Mouse (Mus musculus): ENCODE results near the gene Fam163b. TPM values are rescaled to one million over a fixed set of nuclear protein-coding genes. Genes with fewer than 3 reads are reported as not detected.

Gene Fam163b
- polyA plus RNA-seq (2015; fragmentation: Nextera tagmentation; extraction: Ambion mirVana), result 3.0 TPM in 2 replicates

DNA sequence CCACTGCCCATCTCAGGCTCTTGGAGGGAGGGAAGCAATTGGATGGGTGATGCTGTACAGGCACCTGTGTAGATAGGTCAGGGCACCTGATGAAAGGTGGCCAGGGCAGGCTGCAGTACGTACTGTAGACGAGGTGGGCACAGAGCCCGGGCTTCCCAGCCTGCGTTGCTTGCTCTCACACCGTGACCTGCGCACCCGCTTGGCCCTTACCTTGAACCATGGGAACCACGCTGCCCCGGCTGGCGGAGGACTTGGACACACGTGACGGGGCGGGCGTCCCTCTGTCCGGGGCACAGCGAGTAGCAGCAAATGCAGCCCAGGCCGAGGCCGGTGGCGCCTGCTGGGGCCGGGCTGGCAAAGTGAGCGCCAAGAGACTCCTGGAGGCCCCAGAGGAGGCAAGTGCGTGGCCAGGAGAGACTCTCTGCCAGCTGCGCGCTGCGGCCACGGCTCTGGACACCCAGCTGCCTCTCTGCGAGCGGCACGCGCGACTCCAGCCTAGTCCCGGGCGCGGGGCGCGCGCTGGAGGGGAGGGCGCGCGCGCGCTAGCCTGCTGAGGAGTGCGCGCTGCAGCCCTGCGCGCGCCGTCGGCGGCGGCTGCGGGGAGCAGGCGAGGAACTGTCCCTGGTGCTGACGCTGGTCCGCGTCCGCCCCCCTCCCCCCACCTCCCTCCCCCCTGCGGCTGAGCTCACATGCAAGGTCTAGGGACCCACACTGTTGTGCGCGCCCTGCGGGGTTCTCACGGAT lies at the start of gene Fam163b:
Gene Fam163b, minus strand, starts transcription at position 542 of the 744 bp plus-strand sequence.
- peaks cover 44% of the 10 kb centered on the region for H3K27me3 ChIP-seq
- H3K9ac ChIP-seq, result peak within 1 kb of the TSS; percentile 67
- ATAC-seq (ENCODE audit: low read depth), result peak; percentile 78
- H3K4me2 ChIP-seq, result peak within 1 kb of the TSS; percentile 77
- WGBS, result 2% methylated on average over 55 of the region's 62 CpGs
- no peaks in the 10 kb centered on the region for H3K36me3 ChIP-seq
- peaks cover 10% of the 10 kb centered on the region for H3K4me1 ChIP-seq (replicated peaks)
- H3K27ac ChIP-seq (replicated peaks), result no peak within 1 kb of the TSS
- peak within 1 kb of the TSS; percentile 45 for H3K4me3 ChIP-seq
- no peaks in the 10 kb centered on the region for H3K9me3 ChIP-seq

DNA sequence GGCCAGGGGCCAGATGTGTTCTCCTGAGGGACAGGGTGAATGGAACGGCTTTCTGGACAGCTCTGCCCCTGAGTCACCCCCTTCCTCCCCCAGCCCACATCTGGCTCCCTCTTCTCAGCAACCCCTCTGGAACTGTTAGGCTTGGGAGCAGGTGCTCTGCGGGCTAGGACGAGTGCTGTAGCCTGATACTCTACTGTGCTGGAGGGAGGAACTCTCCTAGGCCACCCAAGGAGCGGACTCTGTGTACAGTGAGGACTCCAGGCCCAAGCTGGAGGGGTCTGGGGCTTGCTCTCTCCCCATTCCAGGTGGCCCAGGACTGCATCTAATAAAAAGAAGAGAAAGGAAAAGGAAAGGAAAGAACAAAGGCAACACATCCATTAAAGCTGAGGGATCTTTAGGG lies 47.7 kb upstream of the Fam163b start:
- ATAC-seq (ENCODE audit: low read depth), result no peak
- no peaks in the 10 kb centered on the region for H3K9me3 ChIP-seq
- H3K36me3 ChIP-seq, result no peaks in the 10 kb centered on the region
- no peak overlapping the region for H3K4me2 ChIP-seq
- 51% methylated on average over 4 of the region's 4 CpGs for WGBS
- H3K4me3 ChIP-seq, result no peak overlapping the region
- no peaks in the 10 kb centered on the region for H3K27me3 ChIP-seq
- H3K27ac ChIP-seq (replicated peaks), result no peak overlapping the region
- peaks cover 5% of the 10 kb centered on the region; the same call in 1 of the 2 replicates for H3K4me1 ChIP-seq (replicated peaks)
- H3K9ac ChIP-seq, result no peak overlapping the region

DNA sequence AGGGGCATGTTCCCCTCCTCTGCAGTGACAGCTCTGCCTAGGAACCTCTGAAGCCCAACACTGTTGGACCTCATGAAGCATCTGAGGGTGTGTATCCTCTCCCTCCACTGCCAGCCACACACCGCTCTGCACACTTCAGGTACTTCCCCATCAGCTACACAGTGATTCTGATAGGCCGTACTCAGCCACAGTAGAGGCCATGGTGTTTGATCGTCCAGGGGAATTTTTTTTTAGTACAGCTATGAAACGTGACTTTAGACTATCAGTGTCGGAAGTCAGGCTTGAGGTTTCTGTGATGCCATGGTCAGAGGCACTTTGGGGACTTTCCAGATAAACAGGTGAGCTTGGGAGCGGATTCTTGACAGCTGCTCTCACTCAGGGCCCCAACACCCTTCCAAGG lies 45.2 kb upstream of the Fam163b start:
- no peaks in the 10 kb centered on the region for H3K36me3 ChIP-seq
- H3K9me3 ChIP-seq, result no peaks in the 10 kb centered on the region
- peaks cover 25% of the 10 kb centered on the region for H3K4me1 ChIP-seq (replicated peaks)
- H3K27ac ChIP-seq (replicated peaks), result no peak overlapping the region
- ATAC-seq (ENCODE audit: low read depth), result no peak
- no peak overlapping the region for H3K9ac ChIP-seq
- H3K4me3 ChIP-seq, result no peak overlapping the region
- H3K4me2 ChIP-seq, result no peak overlapping the region
- 85% methylated on average over 6 of the region's 6 CpGs for WGBS
- no peaks in the 10 kb centered on the region for H3K27me3 ChIP-seq

DNA sequence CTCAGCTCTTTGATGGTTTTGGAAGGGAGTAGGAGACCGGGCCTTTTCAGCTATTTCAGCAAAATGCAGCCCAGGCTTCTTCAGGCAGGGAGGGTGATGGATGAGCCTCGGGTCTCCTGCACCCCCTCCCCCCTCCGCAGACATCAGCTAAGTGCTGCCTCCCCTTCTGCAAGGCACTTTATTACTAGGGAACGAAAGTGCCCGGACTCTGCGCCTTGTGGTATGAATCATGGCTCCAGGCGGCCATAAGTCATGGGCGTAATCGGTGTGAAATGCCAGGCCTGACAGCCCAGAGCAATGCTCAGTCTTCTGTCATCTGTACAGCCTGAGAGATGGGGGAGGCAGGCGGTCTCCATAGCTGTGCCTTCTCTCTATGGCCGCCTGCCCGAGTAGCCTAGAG lies 41.4 kb upstream of the Fam163b start:
- Histone ChIP-seq H3K4me2 (no peak overlapping the region), H3K9ac (no peak overlapping the region), H3K4me1 (replicated peaks) (peaks cover 23% of the 10 kb centered on the region), H3K9me3 (no peaks in the 10 kb centered on the region), H3K36me3 (no peaks in the 10 kb centered on the region), H3K27me3 (no peaks in the 10 kb centered on the region), H3K4me3 (no peak overlapping the region), H3K27ac (replicated peaks) (peak overlapping the region; percentile 55)
- ATAC-seq (ENCODE audit: low read depth), result peak; percentile 86
- WGBS, result 25% methylated on average over 12 of the region's 12 CpGs

DNA sequence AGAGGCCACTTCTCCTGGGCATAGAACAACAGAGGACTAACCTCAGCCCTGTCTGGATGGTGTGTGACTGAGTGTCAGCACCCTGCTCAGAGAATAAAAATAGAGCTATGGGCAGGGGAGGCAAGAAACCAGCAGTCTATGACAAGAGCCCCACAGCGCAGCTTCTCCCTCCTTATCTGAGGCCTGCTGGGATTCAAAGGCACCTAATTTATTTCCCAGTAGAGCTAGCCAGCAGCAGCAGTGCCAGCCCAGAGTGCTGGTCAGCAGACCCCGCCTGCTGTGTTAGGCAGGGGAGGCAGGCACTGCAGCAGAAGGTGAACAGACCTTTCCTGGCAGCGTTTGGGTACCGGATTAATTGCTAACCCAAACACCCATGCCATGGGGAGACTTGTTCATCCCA lies 39.6 kb upstream of the Fam163b start:
- WGBS, result 75% methylated on average over 4 of the region's 4 CpGs
- Histone ChIP-seq H3K4me3 (no peak overlapping the region), H3K4me1 (replicated peaks) (peaks cover 23% of the 10 kb centered on the region), H3K36me3 (no peaks in the 10 kb centered on the region), H3K9me3 (no peaks in the 10 kb centered on the region), H3K4me2 (no peak overlapping the region), H3K27me3 (no peaks in the 10 kb centered on the region), H3K9ac (no peak overlapping the region), H3K27ac (replicated peaks) (no peak overlapping the region)
- ATAC-seq (ENCODE audit: low read depth), result no peak

DNA sequence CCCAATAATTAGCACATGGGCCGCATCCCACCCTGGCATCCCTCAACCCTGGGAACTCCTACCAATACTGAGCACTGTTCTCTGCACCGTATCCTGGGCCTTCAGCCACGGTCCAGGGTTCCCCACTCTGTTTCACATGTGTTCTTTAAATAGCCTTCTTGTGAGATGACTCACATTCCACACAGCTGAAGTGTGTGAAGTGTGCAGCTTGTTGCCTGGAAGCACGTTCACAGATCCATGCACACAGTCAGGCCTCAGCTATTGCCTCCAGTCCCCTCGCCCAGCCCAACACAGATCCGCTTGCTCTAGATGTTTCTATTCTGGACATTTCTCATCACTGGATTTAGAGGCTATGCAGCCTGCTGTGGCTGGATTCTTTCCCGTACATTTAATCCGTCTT lies 36.8 kb upstream of the Fam163b start:
- 80% methylated on average over 8 of the region's 8 CpGs for WGBS
- H3K36me3 ChIP-seq, result no peaks in the 10 kb centered on the region

DNA sequence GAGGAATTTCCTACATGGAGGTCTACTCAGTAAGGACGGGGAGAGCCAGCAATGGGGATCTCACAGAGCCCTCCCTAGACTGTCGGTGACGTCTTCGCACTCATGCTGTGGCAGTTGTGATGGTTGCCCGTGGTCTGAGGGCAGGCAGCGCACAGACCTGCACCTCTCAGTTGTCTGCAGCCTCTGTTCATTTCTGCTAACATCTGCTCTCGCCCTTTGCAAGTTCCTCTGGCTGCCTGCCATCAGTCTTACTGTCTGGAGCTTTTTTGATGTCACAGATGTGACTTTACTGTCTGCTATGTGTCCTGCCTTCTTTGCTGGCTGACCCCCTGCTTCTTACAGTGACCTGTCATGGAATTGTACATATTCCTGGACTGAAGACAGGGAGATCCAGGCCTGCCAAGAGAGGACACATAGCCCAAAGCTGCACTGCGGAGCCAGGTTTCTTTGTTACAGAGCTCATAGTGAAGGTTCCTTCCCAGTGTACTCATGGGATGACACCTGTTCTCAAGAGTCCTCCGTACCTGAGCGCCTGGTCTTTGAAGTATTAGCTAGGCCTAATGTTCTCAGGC lies 33.5 kb upstream of the Fam163b start:
- Histone ChIP-seq H3K4me1 (replicated peaks) (no peaks in the 10 kb centered on the region; the same call in 1 of the 2 replicates), H3K4me3 (no peak overlapping the region), H3K27ac (replicated peaks) (no peak overlapping the region), H3K9me3 (no peaks in the 10 kb centered on the region), H3K9ac (no peak overlapping the region), H3K4me2 (no peak overlapping the region), H3K36me3 (no peaks in the 10 kb centered on the region), H3K27me3 (no peaks in the 10 kb centered on the region)
- no peak for ATAC-seq (ENCODE audit: low read depth)
- WGBS, result 73% methylated on average over 10 of the region's 10 CpGs

More for the DNA sequence above, 36.8 kb upstream of the Fam163b start:
- no peak overlapping the region for H3K9ac ChIP-seq
- H3K4me2 ChIP-seq, result no peak overlapping the region
- H3K27ac ChIP-seq (replicated peaks), result no peak overlapping the region
- no peak for ATAC-seq (ENCODE audit: low read depth)
- H3K4me1 ChIP-seq (replicated peaks), result peaks cover 18% of the 10 kb centered on the region
- no peak overlapping the region for H3K4me3 ChIP-seq
- no peaks in the 10 kb centered on the region for H3K27me3 ChIP-seq
- no peaks in the 10 kb centered on the region for H3K9me3 ChIP-seq

DNA sequence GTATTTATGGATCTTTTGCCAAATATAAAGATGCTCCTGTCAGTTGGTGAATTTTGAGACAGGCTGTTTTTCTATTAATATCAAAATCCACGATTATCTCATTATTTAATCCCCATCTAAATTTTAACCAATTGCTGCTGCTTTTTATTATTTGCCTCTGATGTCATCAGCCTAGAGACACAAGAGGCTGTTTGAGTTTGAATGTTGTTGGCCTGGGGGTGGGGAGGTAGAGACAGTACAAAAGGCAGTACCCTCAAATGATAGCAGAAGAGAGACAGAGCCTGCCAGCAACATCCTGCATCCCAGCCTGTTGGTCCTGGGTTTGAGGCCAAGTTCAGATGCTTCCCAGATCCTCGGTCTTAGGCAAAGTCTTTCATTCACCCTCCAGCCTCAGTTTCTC lies 32.0 kb upstream of the Fam163b start:
- no peaks in the 10 kb centered on the region for H3K27me3 ChIP-seq
- no peak overlapping the region for H3K9ac ChIP-seq
- H3K27ac ChIP-seq (replicated peaks), result no peak overlapping the region
- no peaks in the 10 kb centered on the region for H3K36me3 ChIP-seq
- no peak overlapping the region for H3K4me3 ChIP-seq
- ATAC-seq (ENCODE audit: low read depth), result no peak
- 83% methylated on average over 2 of the region's 2 CpGs for WGBS
- H3K4me2 ChIP-seq, result no peak overlapping the region
- H3K4me1 ChIP-seq (replicated peaks), result no peaks in the 10 kb centered on the region; the same call in 1 of the 2 replicates
- H3K9me3 ChIP-seq, result no peaks in the 10 kb centered on the region

DNA sequence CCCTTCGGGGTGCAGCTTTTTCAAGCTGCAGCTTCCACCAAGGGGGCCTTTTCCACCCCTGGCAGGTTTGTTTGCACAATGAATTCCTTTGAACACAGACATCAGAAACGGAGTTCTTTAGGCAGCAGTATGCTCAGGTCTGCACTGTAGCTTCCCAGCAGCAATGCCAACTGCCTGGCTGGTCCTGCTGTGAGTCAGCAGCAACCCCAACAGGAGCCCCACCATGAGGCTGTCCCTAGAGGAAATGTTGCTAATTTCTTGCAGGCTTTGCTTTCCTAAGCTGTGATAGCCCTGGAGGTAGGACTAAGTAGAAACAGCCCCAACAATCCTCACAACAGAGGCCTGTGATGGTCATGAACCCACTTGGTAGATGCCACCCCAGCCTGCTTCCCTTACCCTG lies 24.7 kb upstream of the Fam163b start:
- Histone ChIP-seq H3K9me3 (no peaks in the 10 kb centered on the region), H3K4me3 (no peak overlapping the region), H3K36me3 (no peaks in the 10 kb centered on the region), H3K4me2 (no peak overlapping the region), H3K4me1 (replicated peaks) (peaks cover 12% of the 10 kb centered on the region), H3K27me3 (no peaks in the 10 kb centered on the region), H3K9ac (no peak overlapping the region), H3K27ac (replicated peaks) (no peak overlapping the region)
- ATAC-seq (ENCODE audit: low read depth), result no peak
- WGBS, result 25% methylated on average over 2 of the region's 2 CpGs

DNA sequence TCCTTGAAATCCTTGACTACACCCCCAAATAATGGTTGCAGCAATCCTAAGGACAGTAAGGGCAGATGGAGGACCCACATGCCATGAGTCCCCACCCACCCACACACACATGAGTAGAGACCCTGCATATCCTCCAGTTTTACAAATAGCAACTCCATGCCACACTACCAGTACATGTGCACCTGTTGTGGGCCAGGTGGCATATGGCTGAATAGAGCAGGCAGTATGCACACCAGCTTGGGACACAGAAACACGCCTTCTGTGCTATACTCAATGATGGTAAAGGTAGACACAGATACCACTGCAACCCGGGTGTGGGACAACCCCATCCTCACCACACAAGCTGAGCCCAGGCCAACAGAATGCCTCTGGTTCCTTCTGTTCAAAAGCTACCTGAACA lies 23.8 kb upstream of the Fam163b start:
- H3K9me3 ChIP-seq, result no peaks in the 10 kb centered on the region
- H3K27ac ChIP-seq (replicated peaks), result no peak overlapping the region
- no peaks in the 10 kb centered on the region for H3K36me3 ChIP-seq
- no peak for ATAC-seq (ENCODE audit: low read depth)
- H3K9ac ChIP-seq, result no peak overlapping the region
- WGBS, result 83% methylated on average over 2 of the region's 2 CpGs
- H3K4me1 ChIP-seq (replicated peaks), result peaks cover 12% of the 10 kb centered on the region
- no peak overlapping the region for H3K4me3 ChIP-seq
- no peak overlapping the region for H3K4me2 ChIP-seq
- H3K27me3 ChIP-seq, result no peaks in the 10 kb centered on the region

DNA sequence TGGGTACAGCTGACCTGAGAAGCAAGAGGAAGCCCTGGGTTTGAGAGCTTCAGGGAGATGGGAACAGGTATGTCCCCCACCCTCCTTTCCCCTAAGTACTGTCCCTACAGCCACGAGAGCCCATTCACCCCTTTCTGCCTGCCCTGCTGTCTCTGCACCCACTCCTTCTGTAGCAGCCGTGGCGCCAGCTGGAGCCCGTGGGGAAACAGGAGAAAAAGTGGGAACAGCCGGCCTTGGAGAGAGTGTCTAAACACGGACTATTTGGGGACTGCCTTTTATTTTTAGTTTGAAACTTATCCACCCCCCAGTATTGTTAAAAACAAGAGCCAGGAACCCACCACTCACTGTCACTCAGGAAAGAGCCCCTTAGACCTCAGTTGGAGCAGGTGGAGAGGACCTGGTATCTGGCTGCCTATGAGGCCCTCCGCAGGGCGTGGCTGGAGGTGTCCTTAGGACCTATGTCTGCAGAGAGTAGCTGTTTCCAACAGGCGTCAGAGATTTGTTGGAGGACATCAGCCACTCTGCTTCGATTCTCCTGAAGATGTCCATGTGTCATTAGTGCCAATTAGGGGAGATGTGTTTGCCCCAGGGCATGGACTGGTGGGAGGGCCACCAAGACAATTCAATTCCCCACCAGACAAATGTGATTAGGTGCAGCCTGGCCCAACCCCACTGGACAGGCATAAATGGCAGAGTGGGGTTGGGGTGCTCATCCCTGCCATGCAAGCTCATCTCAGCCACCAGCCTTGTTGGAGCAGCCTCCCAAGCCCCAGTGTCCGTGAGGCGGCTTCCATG lies 22.7 kb upstream of the Fam163b start, which contains the start of gene Dbh:
Gene Dbh, plus strand, starts transcription at position 438 of the 795 bp plus-strand sequence.
- WGBS, result 78% methylated on average over 12 of the region's 12 CpGs
- no peak for ATAC-seq (ENCODE audit: low read depth)

DNA sequence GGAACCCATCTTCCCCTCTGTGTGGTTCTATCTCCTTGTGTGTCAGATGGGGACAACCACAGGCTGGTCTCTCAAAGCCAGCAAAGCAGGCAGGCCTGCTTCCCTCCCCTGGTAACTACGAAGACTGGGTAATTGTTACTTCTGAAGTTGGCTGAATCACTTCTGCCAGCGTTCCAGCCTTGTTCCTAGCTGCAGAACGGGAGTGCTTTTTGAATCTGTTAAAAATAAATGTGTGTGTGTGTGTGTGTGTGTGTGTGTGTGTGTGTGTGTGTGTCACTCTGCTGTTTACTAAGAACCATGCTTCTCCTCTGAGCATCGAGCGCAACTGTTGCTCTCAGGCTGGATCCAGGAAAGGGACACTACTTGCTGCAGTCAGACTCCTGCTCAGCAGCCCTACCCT lies 21.6 kb upstream of the Fam163b start:
- Histone ChIP-seq H3K27ac (replicated peaks) (no peak overlapping the region), H3K4me2 (no peak overlapping the region), H3K4me3 (no peak overlapping the region), H3K9me3 (no peaks in the 10 kb centered on the region), H3K4me1 (replicated peaks) (peaks cover 12% of the 10 kb centered on the region), H3K36me3 (no peaks in the 10 kb centered on the region), H3K9ac (no peak overlapping the region), H3K27me3 (no peaks in the 10 kb centered on the region)
- no peak for ATAC-seq (ENCODE audit: low read depth)
- WGBS, result 81% methylated on average over 5 of the region's 5 CpGs

More for the DNA sequence above, 22.7 kb upstream of the Fam163b start, which contains the start of gene Dbh:
- H3K36me3 ChIP-seq, result no peaks in the 10 kb centered on the region
- no peaks in the 10 kb centered on the region for H3K9me3 ChIP-seq
- peaks cover 12% of the 10 kb centered on the region for H3K4me1 ChIP-seq (replicated peaks)
- H3K4me3 ChIP-seq, result no peak within 1 kb of the TSS
- no peaks in the 10 kb centered on the region for H3K27me3 ChIP-seq
- no peak within 1 kb of the TSS for H3K4me2 ChIP-seq
- H3K9ac ChIP-seq, result no peak within 1 kb of the TSS
- H3K27ac ChIP-seq (replicated peaks), result no peak within 1 kb of the TSS
